Mouse (Mus musculus) testis, adult 10 weeks (tissue): ENCODE measurements around the gene Fxn. TPM values are rescaled to one million over a fixed set of nuclear protein-coding genes. Genes with fewer than 3 reads are reported as not detected.

Source experiments
- polyA plus RNA-seq: library from polyadenylated mRNA; stranded (reverse); fragments of 350-450 nt; fragmentation: Illumina TruSeq; extraction: RNeasy Lipid Tissue Mini Kit (QIAGEN cat#74804); gene quantifications from one replicate; pipeline ENCODE4 v1.2.3, GENCODE M21; 2014; ENCODE audit warnings: low read depth, low replicate concordance

The Fxn gene
- 0.48 TPM for polyA plus RNA-seq

DNA sequence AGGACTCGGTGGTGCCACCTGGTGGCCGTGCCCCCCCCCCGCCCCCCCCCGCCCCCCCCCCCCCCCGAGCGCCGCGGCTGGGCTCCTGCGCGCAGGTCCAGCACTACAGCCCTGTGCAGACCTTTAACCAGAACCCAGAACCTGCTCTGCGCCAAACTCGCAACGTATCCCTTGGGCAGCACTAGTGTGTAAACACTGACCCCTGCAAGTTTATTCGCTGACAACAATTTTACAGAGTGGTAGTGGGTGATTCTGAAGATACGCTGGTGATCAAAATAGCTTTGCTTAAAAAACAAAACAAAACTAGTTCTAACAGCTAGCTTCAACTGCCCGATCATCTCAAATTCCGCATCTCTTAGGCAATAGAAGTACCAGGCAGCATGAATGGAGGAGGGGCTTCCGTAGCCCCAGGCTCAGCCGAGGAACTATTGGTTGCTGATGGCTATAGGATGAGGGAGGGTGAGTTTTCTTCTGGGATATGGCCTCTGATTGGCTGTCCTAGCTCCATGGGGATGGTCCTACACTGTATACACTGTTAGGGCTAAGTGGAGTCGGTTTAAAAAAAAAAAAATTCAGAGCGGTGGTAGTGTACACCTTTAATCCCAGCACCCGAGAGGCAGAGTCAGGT lies at the start of gene Fxn:
TSS of gene Fxn (minus strand) at position 5 of the 628 bp plus-strand sequence.

DNA sequence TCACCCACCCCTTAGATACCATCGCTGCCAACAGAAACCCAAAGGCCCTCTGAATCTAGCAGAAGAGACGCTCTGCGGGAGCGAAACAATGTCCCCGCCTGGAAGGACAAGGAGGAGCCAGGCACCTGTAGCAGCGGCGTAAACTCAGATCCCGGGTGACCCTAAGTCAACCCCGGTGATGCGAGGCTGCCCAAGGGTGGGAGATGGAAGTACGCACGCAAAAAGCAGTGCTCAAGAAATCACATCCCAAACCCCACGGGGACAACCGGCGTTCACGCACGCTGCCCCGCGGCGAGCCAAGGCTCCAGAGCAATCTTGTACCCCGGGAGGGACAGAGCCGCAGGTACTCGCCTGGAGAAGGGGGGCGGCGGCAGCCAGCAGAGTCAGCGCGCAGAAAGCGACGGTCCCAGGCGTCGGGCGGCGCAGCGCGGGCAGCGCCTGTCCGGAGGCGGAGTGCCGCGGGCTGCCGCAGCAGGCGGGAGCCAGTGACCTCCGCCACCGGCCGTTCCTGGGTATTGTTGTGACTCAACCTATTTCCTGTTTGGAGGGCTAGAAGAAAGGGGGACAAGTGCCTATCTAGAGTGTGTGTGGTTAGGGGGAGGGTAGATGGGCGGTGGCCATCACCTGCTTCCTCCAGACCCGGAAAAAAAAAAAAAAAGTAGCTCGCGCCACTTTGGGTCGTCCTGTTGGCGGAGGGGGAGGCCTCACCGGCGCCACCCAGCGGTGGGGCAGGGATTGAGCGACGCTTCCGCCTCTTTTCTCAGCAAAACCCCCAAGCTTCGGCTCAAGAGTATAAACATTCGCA lies 55.7 kb downstream of the Fxn start, which contains the start of gene Tjp2:
TSS of gene Tjp2 (minus strand) at position 531 of the 805 bp plus-strand sequence.

Other genes starting within 250 kb of the Fxn start
- 4.2 TPM for gene Fam189a2, start 249.6 kb downstream of the Fxn start, polyA plus RNA-seq
- 16.0 TPM for gene Tjp2, start 55.6 kb downstream of the Fxn start, polyA plus RNA-seq
- gene Fam122a, start 196.8 kb upstream of the Fxn start, polyA plus RNA-seq: 3.8 TPM